Mouse (Mus musculus): Measurements from ENCODE around the gene Qars.

DNA sequence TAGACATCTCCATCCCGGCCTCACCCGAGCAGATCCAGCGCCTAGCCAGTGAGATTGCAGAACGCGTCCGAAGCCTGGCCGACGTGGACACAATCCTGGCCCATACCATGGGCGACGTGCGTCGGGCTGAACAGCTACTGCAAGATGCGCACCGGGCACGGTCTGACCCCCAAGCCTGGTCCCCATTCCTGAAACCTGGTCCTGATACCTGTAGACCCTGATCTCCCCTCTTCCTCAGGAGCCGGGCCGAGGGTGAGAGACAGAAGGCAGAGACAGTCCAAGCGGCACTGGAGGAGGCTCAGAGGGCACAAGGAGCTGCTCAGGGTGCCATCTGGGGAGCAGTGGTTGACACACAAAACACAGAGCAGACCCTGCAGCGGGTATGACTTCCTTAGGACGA, 18.3 kb upstream of the Qars start:
- no peak for TF ChIP-seq CTCF (conservative IDR thresholded peaks at IDR 0.05; ENCODE audit: low read length)
- TF ChIP-seq POU5F1 (IDR thresholded peaks at IDR 0.05; ENCODE audit: borderline replicate concordance, low read length) = no peak
- no peak for TF ChIP-seq NANOG (IDR thresholded peaks at IDR 0.05; ENCODE audit: borderline replicate concordance, low read length)

All from E14TG2a.4 (cell line).